Mouse (Mus musculus) myocyte (in vitro differentiated cells): ENCODE results near the gene Rnf7. TPM values are rescaled to one million over a fixed set of nuclear protein-coding genes. Genes with fewer than 3 reads are reported as not detected.
"Not testable (repeated sequence)": the region's sequence is repeated elsewhere in the genome, so short reads cannot be mapped to it uniquely, and the experiment has no call there.

Source experiments
- H3K27me3 ChIP-seq: one replicate; pipeline ENCODE4 v1.6.1; 2011; ENCODE audit not compliant: control insufficient read depth, insufficient read depth, insufficient read length
- H3K36me3 ChIP-seq: one replicate; pipeline ENCODE4 v1.6.1; 2011; ENCODE audit not compliant: control insufficient read depth, insufficient read depth
- H3K4me2 ChIP-seq: one replicate; pipeline ENCODE4 v1.6.1; 2011; ENCODE audit warnings: low read depth, control low read depth
- H3K4me3 ChIP-seq: one replicate; pipeline ENCODE4 v1.5.1; 2011; ENCODE audit warnings: mild to moderate bottlenecking, control low read depth, moderate library complexity
- H3K79me2 ChIP-seq: one replicate; pipeline ENCODE4 v1.6.1; 2011; ENCODE audit not compliant: control insufficient read depth, insufficient read depth
- H3ac ChIP-seq: one replicate; pipeline ENCODE4 v1.6.1; 2011; ENCODE audit not compliant: control insufficient read depth, insufficient read length
- CEBPB ChIP-seq: IDR thresholded peaks from 2 replicates; pipeline ENCODE4 v1.6.1; 2011; ENCODE audit warnings: mild to moderate bottlenecking, moderate library complexity; ENCODE audit not compliant: poor library complexity, insufficient read depth, severe bottlenecking
- E2F4 ChIP-seq: IDR thresholded peaks from one replicate; pipeline ENCODE4 v1.6.1; 2011; ENCODE audit warnings: mild to moderate bottlenecking, control low read depth, moderate library complexity; ENCODE audit not compliant: insufficient read depth
- MAX ChIP-seq: IDR thresholded peaks from one replicate; pipeline ENCODE4 v1.6.1; 2011; ENCODE audit warnings: low read depth, mild to moderate bottlenecking, control low read depth
- MYOD1 ChIP-seq, 3 experiments: IDR thresholded peaks; one replicate each; pipeline ENCODE4 v1.6.1; 2011; ENCODE audit warnings: control low read depth in 2 of 3, low read depth in 2 of 3, mild to moderate bottlenecking in 2 of 3, moderate library complexity in 1 of 3; ENCODE audit not compliant: insufficient read length in 2 of 3, control insufficient read depth in 1 of 3
- MYOG ChIP-seq, 3 experiments: IDR thresholded peaks; one replicate each; pipeline ENCODE4 v1.6.1; 2011; ENCODE audit warnings: control low read depth in 2 of 3, low read depth in 2 of 3, mild to moderate bottlenecking in 2 of 3; ENCODE audit not compliant: insufficient read length in 2 of 3, control insufficient read depth in 1 of 3, insufficient read depth in 1 of 3
- POLR2A ChIP-seq: IDR thresholded peaks from one replicate; pipeline ENCODE4 v1.6.1; 2011; ENCODE audit warnings: low read depth, mild to moderate bottlenecking, control low read depth, moderate library complexity; ENCODE audit not compliant: insufficient read length
- POLR2AphosphoS2 ChIP-seq: IDR thresholded peaks from one replicate; pipeline ENCODE4 v1.6.1; 2011; ENCODE audit warnings: low read depth, control low read depth; ENCODE audit not compliant: insufficient read length
- REST ChIP-seq: IDR thresholded peaks from one replicate; pipeline ENCODE4 v1.6.1; 2011; ENCODE audit warnings: mild to moderate bottlenecking, control low read depth, moderate library complexity; ENCODE audit not compliant: insufficient read depth, insufficient read length
- SRF ChIP-seq: IDR thresholded peaks from one replicate; pipeline ENCODE4 v1.6.1; 2011; ENCODE audit warnings: low read depth; ENCODE audit not compliant: control insufficient read depth, insufficient read length
- TCF12 ChIP-seq: IDR thresholded peaks from one replicate; pipeline ENCODE4 v1.6.1; 2011; ENCODE audit warnings: mild to moderate bottlenecking, control low read depth; ENCODE audit not compliant: poor library complexity, insufficient read depth, severe bottlenecking
- TCF3 ChIP-seq: IDR thresholded peaks from one replicate; pipeline ENCODE4 v1.6.1; 2011; ENCODE audit warnings: low read depth, control low read depth; ENCODE audit not compliant: insufficient read length
- USF1 ChIP-seq: IDR thresholded peaks from one replicate; pipeline ENCODE4 v1.6.1; 2011; ENCODE audit warnings: low read depth, mild to moderate bottlenecking, control low read depth, moderate library complexity
- polyA plus RNA-seq: library from polyadenylated mRNA; unstranded; fragments of >200 nt; fragmentation: generic; extraction: Trizol; gene quantifications from one replicate; pipeline ENCODE4 v1.2.1, GENCODE M21; 2012; ENCODE audit warnings: missing spikeins

Gene Rnf7
- 221 TPM for polyA plus RNA-seq

DNA sequence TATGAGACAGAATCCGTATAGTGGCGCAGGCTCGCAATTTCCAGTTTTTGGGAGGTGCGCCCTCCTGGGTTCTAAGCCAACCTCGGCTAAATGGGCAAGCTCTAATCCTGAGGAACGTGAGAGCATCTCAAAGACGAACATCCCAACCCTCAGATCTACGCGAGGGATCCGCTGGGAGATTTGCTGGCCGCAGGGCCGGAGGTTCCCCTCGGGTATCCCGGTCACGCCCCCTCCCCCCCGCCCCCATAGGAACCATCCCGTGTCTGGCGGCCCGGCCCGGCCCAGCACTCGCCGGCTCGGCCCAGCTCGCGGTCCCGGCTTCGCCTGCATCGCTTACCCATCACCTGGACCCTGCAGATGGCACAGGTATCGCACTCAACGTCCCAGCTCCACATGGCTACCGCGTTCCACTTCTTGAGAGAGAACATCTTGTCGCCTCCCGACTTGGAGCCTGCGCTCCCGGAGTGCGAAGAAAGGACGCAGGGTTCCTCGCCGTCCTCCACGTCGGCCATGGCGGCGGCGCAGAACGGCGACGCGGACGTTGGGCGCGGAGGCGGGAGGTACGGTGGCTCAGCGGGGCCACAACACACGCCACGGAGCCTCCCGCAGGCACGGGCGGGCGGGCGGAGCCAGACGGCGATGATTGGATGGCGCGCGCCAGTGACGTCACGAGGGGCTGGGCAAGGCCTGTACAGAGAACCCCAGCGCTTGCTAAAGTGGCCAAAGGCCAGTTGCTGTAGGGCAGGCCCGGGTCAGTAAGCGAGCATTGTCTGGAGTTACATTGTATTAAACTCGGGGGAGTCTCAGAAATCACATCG, at the start of gene Rnf7:
Gene Rnf7, minus strand, starts transcription at position 605 of the 818 bp plus-strand sequence.
- Histone ChIP-seq H3K4me2 (peak within 1 kb of the TSS; percentile 96), H3K4me3 (peak within 1 kb of the TSS; percentile 87), H3K36me3 (no peaks in the 10 kb centered on the region), H3K79me2 (peaks cover 50% of the 10 kb centered on the region), H3K27me3 (no peaks in the 10 kb centered on the region), H3ac (peak within 1 kb of the TSS; percentile 42)
- TF ChIP-seq E2F4 (no peak), SRF (peak; percentile 61), POLR2A (peak; percentile 64), USF1 (no peak), REST (no peak), TCF12 (no peak), POLR2AphosphoS2 (peak; percentile 47), CEBPB (no peak), TCF3 (peak; percentile 6), MYOD1 (IDR thresholded peaks at IDR 0.05; ENCODE audit: control insufficient read depth in 1 of 3, insufficient read length in 2 of 3, low read depth in 2 of 3) (peak in 1 of 3 experiments; percentile 58), MAX (no peak), MYOG (IDR thresholded peaks at IDR 0.05; ENCODE audit: control insufficient read depth in 1 of 3, insufficient read depth in 1 of 3, insufficient read length in 2 of 3, low read depth in 2 of 3) (peak in 1 of 3 experiments; percentile 29)

DNA sequence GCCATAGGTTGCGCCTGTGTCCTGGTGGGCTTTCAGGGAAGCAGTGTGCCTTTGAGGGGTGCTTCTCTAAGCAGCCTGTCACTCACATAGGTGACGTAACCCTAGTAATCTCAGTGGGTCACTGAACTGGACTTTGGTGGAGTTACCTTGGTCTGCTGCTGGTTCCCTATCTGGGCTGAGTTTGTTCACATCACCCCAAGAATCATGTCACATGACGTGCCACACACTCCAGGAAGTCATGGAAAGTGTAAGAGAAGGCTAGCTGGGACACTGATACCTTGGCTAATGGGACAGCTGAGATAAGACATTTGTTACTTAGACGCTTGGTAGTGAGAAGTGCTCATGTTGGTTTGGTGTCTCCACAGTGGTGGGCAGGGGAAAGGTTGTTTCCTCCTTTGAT, 47.5 kb upstream of the Rnf7 start:
- no peak overlapping the region for H3K4me3 ChIP-seq
- H3K27me3 ChIP-seq = no peaks in the 10 kb centered on the region
- no peaks in the 10 kb centered on the region for H3K36me3 ChIP-seq
- TF ChIP-seq CEBPB (no peak), E2F4 (no peak), MYOD1 (IDR thresholded peaks at IDR 0.05; ENCODE audit: control insufficient read depth in 1 of 3, insufficient read length in 2 of 3, low read depth in 2 of 3) (no peak), MYOG (IDR thresholded peaks at IDR 0.05; ENCODE audit: control insufficient read depth in 1 of 3, insufficient read depth in 1 of 3, insufficient read length in 2 of 3, low read depth in 2 of 3) (no peak), USF1 (no peak), POLR2A (no peak), TCF12 (no peak), SRF (no peak), REST (no peak), POLR2AphosphoS2 (no peak), TCF3 (no peak), MAX (no peak)
- H3K4me2 ChIP-seq = no peak overlapping the region
- no peak overlapping the region for H3ac ChIP-seq
- H3K79me2 ChIP-seq = no peaks in the 10 kb centered on the region

DNA sequence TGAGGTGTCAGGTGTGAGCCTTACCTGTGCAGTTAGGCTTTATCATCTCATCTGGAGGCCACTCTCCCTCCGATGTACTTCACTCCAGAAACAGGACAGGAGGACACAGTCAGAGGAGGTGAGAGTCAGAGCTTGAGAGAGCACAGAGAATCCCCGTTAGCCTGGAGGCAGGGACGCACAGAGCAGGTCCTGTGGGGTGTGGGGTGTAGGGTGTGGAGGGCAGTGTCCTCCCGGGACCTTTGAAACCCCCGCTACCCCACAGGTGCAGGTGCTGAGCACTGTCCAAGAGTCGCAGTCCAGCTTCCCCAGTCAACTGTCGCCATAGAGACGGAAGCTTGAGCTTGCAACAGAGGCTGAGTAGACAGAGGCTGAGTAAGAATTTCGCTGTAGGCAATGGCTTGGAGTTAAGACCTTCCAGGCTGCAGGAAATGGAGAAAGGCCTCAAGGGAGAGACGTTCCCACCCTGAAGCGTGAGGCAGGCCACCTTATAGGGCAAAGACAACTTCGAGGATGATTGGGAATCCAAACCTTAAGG, 46.6 kb upstream of the Rnf7 start, which contains the start of gene Gm28729:
Gene Gm28729, minus strand, starts transcription at position 293 of the 535 bp plus-strand sequence.
- H3K4me2 ChIP-seq = peak within 1 kb of the TSS; percentile 8
- H3K4me3 ChIP-seq = no peak within 1 kb of the TSS
- no peak for TF ChIP-seq USF1
- TF ChIP-seq CEBPB = no peak
- TF ChIP-seq POLR2AphosphoS2 = no peak
- TF ChIP-seq MYOG (IDR thresholded peaks at IDR 0.05; ENCODE audit: control insufficient read depth in 1 of 3, insufficient read depth in 1 of 3, insufficient read length in 2 of 3, low read depth in 2 of 3) = no peak
- no peak for TF ChIP-seq E2F4
- no peak for TF ChIP-seq TCF12
- no peak for TF ChIP-seq MAX
- no peak for TF ChIP-seq TCF3
- H3K27me3 ChIP-seq = no peaks in the 10 kb centered on the region
- no peaks in the 10 kb centered on the region for H3K36me3 ChIP-seq
- H3ac ChIP-seq = no peak within 1 kb of the TSS
- no peaks in the 10 kb centered on the region for H3K79me2 ChIP-seq

DNA sequence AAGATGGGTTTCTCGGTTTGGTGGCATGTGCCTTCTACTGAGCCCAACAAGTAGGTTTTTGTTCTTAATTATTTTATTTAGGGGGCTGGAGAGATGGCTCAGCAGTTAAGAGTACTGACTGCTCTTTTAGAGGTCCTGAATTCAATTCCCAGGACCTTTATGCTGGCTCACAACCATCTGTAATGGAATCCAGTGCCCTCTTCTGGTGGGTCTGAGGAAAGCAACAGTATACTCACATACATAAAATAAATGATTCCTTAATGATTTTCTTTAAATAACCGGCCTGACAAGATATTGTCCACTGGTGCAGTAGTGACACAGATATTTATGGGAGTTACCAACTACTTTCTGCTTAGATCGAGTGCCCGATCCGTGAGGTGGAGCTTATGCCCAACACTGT, 44.7 kb upstream of the Rnf7 start:
- H3ac ChIP-seq = no peak overlapping the region

DNA sequence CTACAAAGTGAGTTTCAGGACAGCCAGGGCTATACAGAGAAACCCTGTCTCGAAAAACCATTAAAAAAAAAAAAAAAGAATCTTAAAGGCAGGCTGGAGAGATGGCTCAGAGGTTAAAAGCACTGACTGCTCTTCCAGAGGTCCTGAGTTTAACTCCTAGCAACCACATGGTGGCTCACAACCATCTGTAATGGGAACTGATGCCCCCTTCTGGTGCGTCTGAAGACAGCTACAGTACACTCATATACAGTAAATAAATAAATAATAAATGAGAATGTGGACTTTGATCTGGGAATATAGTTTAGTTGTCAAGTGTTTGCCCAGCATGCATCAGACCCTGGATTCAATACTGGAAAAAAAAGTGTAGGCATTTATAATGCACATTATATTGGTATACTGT, 43.1 kb upstream of the Rnf7 start:
- H3K79me2 ChIP-seq, H3K27me3 ChIP-seq, H3K36me3 ChIP-seq, H3ac ChIP-seq, H3K4me2 ChIP-seq, H3K4me3 ChIP-seq: not testable (repeated sequence)

More for the DNA sequence above, 44.7 kb upstream of the Rnf7 start:
- TF ChIP-seq REST (no peak), MYOG (IDR thresholded peaks at IDR 0.05; ENCODE audit: control insufficient read depth in 1 of 3, insufficient read depth in 1 of 3, insufficient read length in 2 of 3, low read depth in 2 of 3) (no peak), POLR2AphosphoS2 (no peak), MAX (no peak), TCF12 (no peak), CEBPB (no peak), TCF3 (no peak), E2F4 (no peak), MYOD1 (IDR thresholded peaks at IDR 0.05; ENCODE audit: control insufficient read depth in 1 of 3, insufficient read length in 2 of 3, low read depth in 2 of 3) (no peak), POLR2A (no peak), SRF (no peak)
- Histone ChIP-seq H3K36me3 (no peaks in the 10 kb centered on the region), H3K4me3 (no peak overlapping the region), H3K79me2 (no peaks in the 10 kb centered on the region), H3K4me2 (no peak overlapping the region), H3K27me3 (no peaks in the 10 kb centered on the region)
